Mouse (Mus musculus) liver, postnatal 0 days (tissue): ENCODE data around the gene Tdrd5. TPM values are rescaled to one million over a fixed set of nuclear protein-coding genes. Genes with fewer than 3 reads are reported as not detected.

Experiments used
- ATAC-seq: fragments of 200-750 bp; cut with Nextera tagmentation; 2 replicates; pipeline ENCODE4 v1.8.0; 2017; ENCODE audit warnings: mild to moderate bottlenecking, moderate library complexity
- DNase-seq: peaks from one replicate; pipeline ENCODE4 v3.0.0-alpha.2; 2016
- H3K27ac ChIP-seq: fragments of 300-500 bp; sonication (generic); 2 replicates; pipeline ENCODE4 v1.5.1; 2014; ENCODE audit warnings: antibody characterized with exemption, moderate library complexity, mild to moderate bottlenecking, low read depth
- H3K27me3 ChIP-seq: fragments of 300-500 bp; sonication (generic); 2 replicates; pipeline ENCODE4 v1.6.1; 2014; ENCODE audit warnings: low read length, control low read depth, mixed read lengths; ENCODE audit not compliant: insufficient read depth
- H3K36me3 ChIP-seq: fragments of 300-500 bp; sonication (generic); replicated peaks from 2 replicates; pipeline ENCODE4 v1.6.1; 2014; ENCODE audit warnings: mild to moderate bottlenecking, control low read depth, low read length, moderate library complexity, mixed read lengths; ENCODE audit not compliant: insufficient read depth
- H3K4me1 ChIP-seq: fragments of 300-500 bp; sonication (generic); 2 replicates; pipeline ENCODE4 v1.6.1; 2014; ENCODE audit warnings: antibody characterized with exemption, mild to moderate bottlenecking, control low read depth; ENCODE audit not compliant: insufficient read depth
- H3K4me2 ChIP-seq: fragments of 300-500 bp; sonication (generic); 2 replicates; pipeline ENCODE4 v1.6.1; 2014; ENCODE audit warnings: low read depth, mild to moderate bottlenecking, low read length, moderate library complexity, mixed read lengths
- H3K4me3 ChIP-seq: fragments of 300-500 bp; sonication (generic); 2 replicates; pipeline ENCODE4 v1.5.1; 2014; ENCODE audit warnings: low read depth, low read length
- H3K9ac ChIP-seq: fragments of 300-500 bp; sonication (generic); replicated peaks from 2 replicates; pipeline ENCODE4 v1.6.1; 2014; ENCODE audit warnings: mild to moderate bottlenecking, moderate library complexity
- H3K9me3 ChIP-seq: fragments of 300-500 bp; sonication (generic); 2 replicates; pipeline ENCODE4 v1.6.1; 2016; ENCODE audit warnings: mild to moderate bottlenecking, control low read depth, low read length, mixed read lengths
- CTCF ChIP-seq: sonication (generic); IDR thresholded peaks from 2 replicates; pipeline ENCODE4 v1.5.1; 2016; ENCODE audit warnings: antibody characterized with exemption, low read depth
- EP300 ChIP-seq: IDR thresholded peaks from 2 replicates; pipeline ENCODE4 v1.6.1; 2016; ENCODE audit warnings: antibody characterized with exemption, low read depth, mild to moderate bottlenecking
- WGBS: fragments of 180-500 bp; shearing (Covaris S2); extraction: QIAGEN DNeasy Blood & Tissue Kit; methylation state at CpG from one replicate; pipeline ENCODE4 v1.1.7; 2014; ENCODE audit not compliant: insufficient replicate concordance; 5-methylcytosine and 5-hydroxymethylcytosine counted together
- polyA plus RNA-seq: library from polyadenylated mRNA; unstranded; fragments of >200 nt; fragmentation: Nextera tagmentation; extraction: Ambion mirVana; gene quantifications from 2 replicates; pipeline ENCODE4 v1.2.1, GENCODE M21; 2015

Tdrd5 gene
- polyA plus RNA-seq, 1 experiment from 2014 or later = not detected

DNA sequence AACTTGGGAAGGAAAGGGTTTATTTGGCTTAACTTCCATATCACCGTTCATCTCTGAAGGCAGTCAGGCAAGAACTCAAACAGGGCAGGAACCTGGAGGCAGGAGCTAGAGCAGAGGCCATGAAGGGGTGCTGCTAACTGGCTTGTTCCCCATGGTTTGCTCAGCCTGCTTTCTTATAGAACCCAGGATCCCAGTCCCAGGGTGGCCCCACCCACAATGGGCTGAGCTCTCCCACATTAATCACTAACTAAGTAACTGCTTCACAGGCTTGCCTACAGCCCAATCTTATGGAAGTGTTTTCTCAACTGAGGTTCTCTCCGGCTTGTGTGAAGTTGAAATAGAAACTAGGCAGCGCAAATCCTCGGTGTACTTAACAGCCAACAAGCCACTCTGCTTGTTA is 74.7 kb downstream of the Tdrd5 start:
- TF ChIP-seq CTCF = no peak
- TF ChIP-seq EP300 = no peak
- H3K27me3 ChIP-seq = no peaks in the 10 kb centered on the region
- WGBS = 65% methylated on average over 4 of the region's 4 CpGs
- H3K36me3 ChIP-seq = no peaks in the 10 kb centered on the region
- H3K27ac ChIP-seq = no peak overlapping the region
- no peak for ATAC-seq
- H3K4me1 ChIP-seq = peaks cover 4% of the 10 kb centered on the region
- H3K9ac ChIP-seq = no peak overlapping the region
- H3K4me2 ChIP-seq = no peak overlapping the region
- no peaks in the 10 kb centered on the region for H3K9me3 ChIP-seq
- no peak overlapping the region for H3K4me3 ChIP-seq
- DNase-seq = no peak

DNA sequence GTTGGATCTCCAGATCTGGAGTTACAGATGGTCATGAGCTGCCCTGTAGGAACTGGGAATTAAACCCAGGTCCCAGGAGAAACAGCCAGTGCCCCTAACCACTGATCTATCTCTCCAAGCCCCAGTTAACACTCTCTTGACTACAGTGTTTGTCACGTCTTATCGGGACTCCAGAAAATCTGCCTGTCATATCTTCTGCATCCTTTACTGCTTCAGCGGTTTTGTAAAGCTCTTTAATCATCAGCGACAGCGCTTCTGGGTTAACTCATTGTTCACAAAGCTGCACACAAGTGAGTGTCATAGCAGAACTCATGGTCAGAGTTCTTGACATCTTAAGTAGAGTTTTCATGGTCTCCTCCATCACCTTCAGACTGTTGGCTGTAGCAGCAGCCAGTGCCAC is 76.6 kb downstream of the Tdrd5 start:
- no peak overlapping the region for H3K9ac ChIP-seq
- no peak for DNase-seq
- no peaks in the 10 kb centered on the region for H3K27me3 ChIP-seq
- no peaks in the 10 kb centered on the region for H3K9me3 ChIP-seq
- WGBS = 48% methylated on average over 5 of the region's 5 CpGs
- H3K4me1 ChIP-seq = peaks cover 18% of the 10 kb centered on the region
- no peak overlapping the region for H3K27ac ChIP-seq
- TF ChIP-seq CTCF (no peak), EP300 (peak; percentile 60; the same call in 1 of the 2 replicates)
- no peak overlapping the region for H3K4me3 ChIP-seq
- no peak for ATAC-seq
- no peak overlapping the region for H3K4me2 ChIP-seq
- no peaks in the 10 kb centered on the region for H3K36me3 ChIP-seq

DNA sequence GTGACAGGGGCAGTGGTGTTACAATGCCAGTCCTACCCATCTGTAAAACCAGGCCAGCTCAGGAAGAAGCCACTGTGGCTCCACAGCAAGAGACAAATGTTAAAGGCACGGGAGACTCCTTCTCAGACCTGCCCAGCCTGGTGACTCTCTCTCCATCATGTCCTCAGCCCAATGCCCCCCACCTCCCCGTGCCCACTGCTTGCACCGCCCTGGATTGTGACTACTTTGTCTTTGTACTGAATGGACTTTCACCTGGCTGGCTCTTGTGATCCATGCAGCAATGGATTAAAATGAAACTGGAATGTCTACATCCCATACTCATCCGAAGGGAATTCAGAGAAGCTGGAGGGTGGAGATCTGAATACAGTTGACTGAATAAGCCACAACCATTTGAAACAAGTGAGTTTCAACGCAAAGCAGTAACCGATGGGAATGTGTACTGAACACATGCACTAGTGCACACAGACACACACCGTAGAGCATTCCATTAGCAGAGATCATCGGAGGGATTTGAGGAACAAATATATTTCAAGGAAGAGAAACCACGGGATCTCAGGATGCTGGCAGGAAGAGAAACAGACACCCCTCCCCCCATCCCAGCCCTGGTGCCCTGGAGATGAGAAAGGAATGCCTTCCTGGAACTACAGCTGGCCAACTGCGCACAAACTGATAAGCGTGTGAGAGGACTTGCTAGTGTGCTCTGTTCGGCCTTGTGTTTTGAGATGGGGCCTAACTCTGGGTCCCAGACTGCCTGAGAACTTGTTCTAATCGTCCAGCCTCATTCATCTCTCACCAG is 81.1 kb downstream of the Tdrd5 start:
- Histone ChIP-seq H3K4me2 (peak overlapping the region; percentile 47), H3K9me3 (no peaks in the 10 kb centered on the region), H3K4me1 (peaks cover 37% of the 10 kb centered on the region), H3K9ac (0 out of 2 replicates have a peak overlapping the region, but pooled peaks have one; percentile 17), H3K36me3 (no peaks in the 10 kb centered on the region), H3K4me3 (no peak overlapping the region), H3K27ac (peak overlapping the region; percentile 76), H3K27me3 (no peaks in the 10 kb centered on the region)
- DNase-seq (peak; percentile 73), ATAC-seq (peak; percentile 95)
- TF ChIP-seq EP300 = peak; percentile 94
- no peak for TF ChIP-seq CTCF
- 53% methylated on average over 13 of the region's 13 CpGs for WGBS

DNA sequence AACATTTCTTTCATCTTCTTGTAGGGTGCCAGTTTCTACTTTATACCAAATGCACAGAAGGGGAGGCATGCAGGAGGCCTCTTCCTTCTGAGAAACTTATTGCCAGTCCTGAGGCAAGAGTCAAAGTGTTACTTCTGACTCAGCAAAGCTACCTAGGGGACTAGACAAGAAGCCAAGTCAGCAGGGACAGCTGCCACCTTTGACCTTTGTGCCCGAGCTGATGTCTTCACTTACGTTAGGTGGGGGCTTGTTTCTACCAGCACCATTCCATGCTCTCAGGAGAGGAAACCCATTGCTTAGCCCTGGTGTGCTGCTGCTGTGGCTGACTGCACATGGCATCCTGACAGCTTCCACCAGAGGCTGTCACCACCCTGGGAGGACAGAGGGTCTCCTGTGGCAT is 82.1 kb downstream of the Tdrd5 start:
- DNase-seq (no peak), ATAC-seq (no peak)
- H3K27me3 ChIP-seq = no peaks in the 10 kb centered on the region
- no peak overlapping the region for H3K9ac ChIP-seq
- H3K4me1 ChIP-seq = peaks cover 37% of the 10 kb centered on the region
- 65% methylated on average over 2 of the region's 2 CpGs for WGBS
- H3K36me3 ChIP-seq = no peaks in the 10 kb centered on the region
- no peak overlapping the region for H3K4me2 ChIP-seq
- no peak for TF ChIP-seq EP300
- no peak for TF ChIP-seq CTCF
- no peak overlapping the region for H3K27ac ChIP-seq
- H3K9me3 ChIP-seq = no peaks in the 10 kb centered on the region
- no peak overlapping the region for H3K4me3 ChIP-seq

DNA sequence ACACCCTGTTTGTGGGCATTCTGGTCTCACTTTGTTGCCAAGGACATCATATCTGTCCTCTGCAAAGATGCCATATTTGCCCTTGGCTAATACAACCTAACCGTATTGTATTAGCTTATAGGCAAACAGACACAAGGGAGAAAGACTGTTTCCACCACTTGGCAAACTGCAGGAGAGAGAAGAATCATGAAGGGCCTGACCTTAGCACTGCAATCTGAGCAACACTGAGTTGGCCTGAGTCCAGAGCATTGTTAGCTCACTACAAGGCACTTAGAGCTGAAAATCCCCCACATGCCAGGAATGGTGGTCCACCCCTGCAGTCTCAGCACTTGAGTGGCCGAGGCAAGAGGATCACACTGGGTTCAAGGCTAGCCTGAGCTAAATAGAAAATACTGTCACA is 84.9 kb downstream of the Tdrd5 start:
- H3K4me2 ChIP-seq = no peak overlapping the region
- no peaks in the 10 kb centered on the region for H3K27me3 ChIP-seq
- no peaks in the 10 kb centered on the region for H3K9me3 ChIP-seq
- no peak overlapping the region for H3K9ac ChIP-seq
- no peak for DNase-seq
- H3K27ac ChIP-seq = 0 out of 2 replicates have a peak overlapping the region, but pooled peaks have one; percentile 80
- no peak for ATAC-seq
- no peaks in the 10 kb centered on the region for H3K36me3 ChIP-seq
- WGBS = 73% methylated on average over 2 of the region's 2 CpGs
- H3K4me3 ChIP-seq = no peak overlapping the region
- TF ChIP-seq CTCF (no peak), EP300 (no peak)
- peaks cover 41% of the 10 kb centered on the region for H3K4me1 ChIP-seq

DNA sequence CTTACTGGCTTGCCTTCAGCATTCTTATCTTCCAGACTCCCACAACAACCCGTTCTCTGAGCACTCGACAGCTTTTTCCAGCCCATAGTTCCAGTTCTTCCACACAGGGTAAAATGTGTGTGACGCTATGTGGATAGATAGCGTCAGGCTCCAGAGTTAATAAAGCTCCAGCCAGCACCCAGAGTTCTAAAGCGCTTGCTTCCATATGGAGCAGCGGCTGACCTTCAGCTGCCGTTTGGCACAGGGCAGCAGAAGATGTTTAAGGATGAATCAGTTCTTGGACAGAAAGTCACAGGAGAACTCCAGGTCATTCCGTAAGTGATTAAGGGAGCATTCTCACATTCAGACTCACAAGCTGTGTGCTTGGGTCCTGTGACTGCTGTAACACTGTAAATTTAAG is 85.5 kb downstream of the Tdrd5 start:
- peak overlapping the region; percentile 80 for H3K27ac ChIP-seq
- H3K4me2 ChIP-seq = no peak overlapping the region
- TF ChIP-seq EP300 (no peak), CTCF (no peak)
- no peaks in the 10 kb centered on the region for H3K36me3 ChIP-seq
- 75% methylated on average over 8 of the region's 8 CpGs for WGBS
- no peaks in the 10 kb centered on the region for H3K27me3 ChIP-seq
- DNase-seq = no peak
- H3K4me3 ChIP-seq = no peak overlapping the region
- no peaks in the 10 kb centered on the region for H3K9me3 ChIP-seq
- no peak overlapping the region for H3K9ac ChIP-seq
- no peak for ATAC-seq
- H3K4me1 ChIP-seq = peaks cover 40% of the 10 kb centered on the region
